Mouse (Mus musculus): ENCODE data around the gene Olfr521. TPM values are rescaled to one million over a fixed set of nuclear protein-coding genes. Genes with fewer than 3 reads are reported as not detected.
A peak's percentile ranks its signal among the peaks of the same experiment; 100 is the strongest.
"Not testable (repeated sequence)": the region's sequence is repeated elsewhere in the genome, so short reads cannot be mapped to it uniquely, and the experiment has no call there.

Olfr521 gene
- polyA plus RNA-seq, 1 experiment from 2014 or later = not detected

- Histone ChIP-seq H3K9ac (replicated peaks; ENCODE audit: low read length) (no peak overlapping the region), H3K4me1 (ENCODE audit: insufficient read depth, low read length) (peaks cover 14% of the 10 kb centered on the region), H3K4me3 (ENCODE audit: low read length) (no peak overlapping the region), H3K4me2 (replicated peaks; ENCODE audit: low read depth, low read length) (no peak overlapping the region), H3K36me3 (ENCODE audit: insufficient read depth, low read length) (no peaks in the 10 kb centered on the region), H3K27me3 (ENCODE audit: insufficient read depth, low read length) (no peaks in the 10 kb centered on the region), H3K27ac (ENCODE audit: low read length) (no peak overlapping the region), H3K9me3 (ENCODE audit: low read length) (peaks cover 2% of the 10 kb centered on the region; the same call in 1 of the 2 replicates)
- WGBS = 82% methylated on average over 7 of the region's 7 CpGs
- ATAC-seq (ENCODE audit: low FRiP score, low TSS enrichment) = no peak
Measured at GRCm38 (mm10) chr7:99799118-99799517, 35.8 kb downstream of the Olfr521 start.

- Histone ChIP-seq H3K9me3 (ENCODE audit: low read length) (peaks cover 2% of the 10 kb centered on the region; the same call in 1 of the 2 replicates), H3K4me3 (ENCODE audit: low read length) (no peak overlapping the region), H3K4me1 (ENCODE audit: insufficient read depth, low read length) (no peaks in the 10 kb centered on the region), H3K9ac (replicated peaks; ENCODE audit: low read length) (no peak overlapping the region), H3K4me2 (replicated peaks; ENCODE audit: low read depth, low read length) (no peak overlapping the region), H3K27me3 (ENCODE audit: insufficient read depth, low read length) (no peaks in the 10 kb centered on the region), H3K36me3 (ENCODE audit: insufficient read depth, low read length) (no peaks in the 10 kb centered on the region), H3K27ac (ENCODE audit: low read length) (no peak overlapping the region)
- 64% methylated on average over 8 of the region's 8 CpGs for WGBS
- ATAC-seq (ENCODE audit: low FRiP score, low TSS enrichment) = no peak
Measured at GRCm38 (mm10) chr7:99803535-99803934, 40.2 kb downstream of the Olfr521 start.

GRCm38 (mm10) chr7:99804033-99804432 lies 40.7 kb downstream of the Olfr521 start:
- H3K4me1 ChIP-seq (ENCODE audit: insufficient read depth, low read length); H3K27ac ChIP-seq (ENCODE audit: low read length); H3K27me3 ChIP-seq (ENCODE audit: insufficient read depth, low read length); H3K36me3 ChIP-seq (ENCODE audit: insufficient read depth, low read length); H3K9ac ChIP-seq (replicated peaks; ENCODE audit: low read length); H3K4me2 ChIP-seq (replicated peaks; ENCODE audit: low read depth, low read length); H3K9me3 ChIP-seq (ENCODE audit: low read length); ATAC-seq (ENCODE audit: low FRiP score, low TSS enrichment); H3K4me3 ChIP-seq (ENCODE audit: low read length): not testable (repeated sequence)
- WGBS = 92% methylated on average over 3 of the region's 3 CpGs

GRCm38 (mm10) chr7:99805340-99805739 lies 42.0 kb downstream of the Olfr521 start:
- no peak overlapping the region for H3K4me2 ChIP-seq (replicated peaks; ENCODE audit: low read depth, low read length)
- H3K4me1 ChIP-seq (ENCODE audit: insufficient read depth, low read length) = no peaks in the 10 kb centered on the region
- no peaks in the 10 kb centered on the region for H3K36me3 ChIP-seq (ENCODE audit: insufficient read depth, low read length)
- no peak for ATAC-seq (ENCODE audit: low FRiP score, low TSS enrichment)
- no peak overlapping the region for H3K27ac ChIP-seq (ENCODE audit: low read length)
- H3K27me3 ChIP-seq (ENCODE audit: insufficient read depth, low read length) = no peaks in the 10 kb centered on the region
- H3K9ac ChIP-seq (replicated peaks; ENCODE audit: low read length) = no peak overlapping the region
- 80% methylated on average over 1 of the region's 1 CpGs for WGBS
- peaks cover 2% of the 10 kb centered on the region; the same call in 1 of the 2 replicates for H3K9me3 ChIP-seq (ENCODE audit: low read length)
- H3K4me3 ChIP-seq (ENCODE audit: low read length) = no peak overlapping the region

GRCm38 (mm10) chr7:99807043-99807442 lies 43.7 kb downstream of the Olfr521 start:
- not testable (repeated sequence) for H3K4me2 ChIP-seq (replicated peaks; ENCODE audit: low read depth, low read length); H3K4me1 ChIP-seq (ENCODE audit: insufficient read depth, low read length); H3K27ac ChIP-seq (ENCODE audit: low read length); H3K4me3 ChIP-seq (ENCODE audit: low read length); H3K36me3 ChIP-seq (ENCODE audit: insufficient read depth, low read length); H3K27me3 ChIP-seq (ENCODE audit: insufficient read depth, low read length); ATAC-seq (ENCODE audit: low FRiP score, low TSS enrichment); H3K9me3 ChIP-seq (ENCODE audit: low read length); H3K9ac ChIP-seq (replicated peaks; ENCODE audit: low read length)
- 70% methylated on average over 7 of the region's 7 CpGs for WGBS

GRCm38 (mm10) chr7:99810814-99811213 lies 47.5 kb downstream of the Olfr521 start:
- no peak overlapping the region for H3K4me3 ChIP-seq (ENCODE audit: low read length)
- H3K27me3 ChIP-seq (ENCODE audit: insufficient read depth, low read length) = no peaks in the 10 kb centered on the region
- no peaks in the 10 kb centered on the region for H3K36me3 ChIP-seq (ENCODE audit: insufficient read depth, low read length)
- H3K27ac ChIP-seq (ENCODE audit: low read length) = no peak overlapping the region
- no peak overlapping the region for H3K4me2 ChIP-seq (replicated peaks; ENCODE audit: low read depth, low read length)
- ATAC-seq (ENCODE audit: low FRiP score, low TSS enrichment) = no peak
- WGBS = 88% methylated on average over 2 of the region's 2 CpGs
- no peaks in the 10 kb centered on the region for H3K9me3 ChIP-seq (ENCODE audit: low read length)
- H3K4me1 ChIP-seq (ENCODE audit: insufficient read depth, low read length) = no peaks in the 10 kb centered on the region
- H3K9ac ChIP-seq (replicated peaks; ENCODE audit: low read length) = no peak overlapping the region

- H3K9me3 ChIP-seq (ENCODE audit: low read length) = no peaks in the 10 kb centered on the region
- H3K9ac ChIP-seq (replicated peaks; ENCODE audit: low read length) = no peak overlapping the region
- H3K4me2 ChIP-seq (replicated peaks; ENCODE audit: low read depth, low read length) = no peak overlapping the region
- no peaks in the 10 kb centered on the region for H3K36me3 ChIP-seq (ENCODE audit: insufficient read depth, low read length)
- no peak overlapping the region for H3K4me3 ChIP-seq (ENCODE audit: low read length)
- no peak overlapping the region for H3K27ac ChIP-seq (ENCODE audit: low read length)
- no peak for ATAC-seq (ENCODE audit: low FRiP score, low TSS enrichment)
- WGBS = 80% methylated on average over 4 of the region's 4 CpGs
- H3K4me1 ChIP-seq (ENCODE audit: insufficient read depth, low read length) = no peaks in the 10 kb centered on the region
- H3K27me3 ChIP-seq (ENCODE audit: insufficient read depth, low read length) = no peaks in the 10 kb centered on the region
Measured at GRCm38 (mm10) chr7:99811661-99812060, 48.4 kb downstream of the Olfr521 start.

- Histone ChIP-seq H3K4me2 (replicated peaks; ENCODE audit: low read depth, low read length) (no peak overlapping the region), H3K4me1 (ENCODE audit: insufficient read depth, low read length) (no peaks in the 10 kb centered on the region), H3K9ac (replicated peaks; ENCODE audit: low read length) (no peak overlapping the region), H3K9me3 (ENCODE audit: low read length) (no peaks in the 10 kb centered on the region), H3K36me3 (ENCODE audit: insufficient read depth, low read length) (no peaks in the 10 kb centered on the region), H3K27me3 (ENCODE audit: insufficient read depth, low read length) (no peaks in the 10 kb centered on the region), H3K27ac (ENCODE audit: low read length) (no peak overlapping the region), H3K4me3 (ENCODE audit: low read length) (no peak overlapping the region)
- WGBS = 95% methylated on average over 11 of the region's 11 CpGs
- ATAC-seq (ENCODE audit: low FRiP score, low TSS enrichment) = no peak
Measured at GRCm38 (mm10) chr7:99813394-99813793, 50.1 kb downstream of the Olfr521 start.

- not testable (repeated sequence) for H3K27me3 ChIP-seq (ENCODE audit: insufficient read depth, low read length); H3K9me3 ChIP-seq (ENCODE audit: low read length); H3K9ac ChIP-seq (replicated peaks; ENCODE audit: low read length); H3K4me1 ChIP-seq (ENCODE audit: insufficient read depth, low read length); H3K4me3 ChIP-seq (ENCODE audit: low read length); H3K36me3 ChIP-seq (ENCODE audit: insufficient read depth, low read length); ATAC-seq (ENCODE audit: low FRiP score, low TSS enrichment)
- Histone ChIP-seq H3K4me2 (replicated peaks; ENCODE audit: low read depth, low read length) (peak overlapping the region; percentile 33; the same call in 1 of the 2 replicates), H3K27ac (ENCODE audit: low read length) (0 out of 2 replicates have a peak overlapping the region, but pooled peaks have one; percentile 50)
- WGBS = 12% methylated on average over 9 of the region's 9 CpGs
Measured at GRCm38 (mm10) chr7:99818181-99818725, 54.9 kb downstream of the Olfr521 start.
